Mouse (Mus musculus): Measurements from ENCODE around the gene Nfia. TPM values are rescaled to one million over a fixed set of nuclear protein-coding genes. Genes with fewer than 3 reads are reported as not detected.
A peak's percentile ranks its signal among the peaks of the same experiment; 100 is the strongest.

Nfia gene
- polyA plus RNA-seq, 1 experiment from 2014 or later = 18.7 TPM

GRCm38 (mm10) chr4:97995911-97996712 is 223.6 kb downstream of the Nfia start:
- no peak for DNase-seq (ENCODE audit: low spot score)

- no peak for DNase-seq (ENCODE audit: low spot score)
Measured at GRCm38 (mm10) chr4:97997151-97997817, 224.8 kb downstream of the Nfia start.

- DNase-seq (ENCODE audit: low spot score) = no peak
Measured at GRCm38 (mm10) chr4:98002206-98002605, 229.7 kb downstream of the Nfia start.

- DNase-seq (ENCODE audit: low spot score) = no peak
Measured at GRCm38 (mm10) chr4:98003323-98004107, 231.0 kb downstream of the Nfia start.

GRCm38 (mm10) chr4:98004108-98004625 is 231.6 kb downstream of the Nfia start:
- DNase-seq (ENCODE audit: low spot score) = no peak

GRCm38 (mm10) chr4:98004986-98005385 is 232.5 kb downstream of the Nfia start:
- no peak for DNase-seq (ENCODE audit: low spot score)

GRCm38 (mm10) chr4:98008814-98009368 is 236.4 kb downstream of the Nfia start:
- DNase-seq (ENCODE audit: low spot score) = no peak

- DNase-seq (ENCODE audit: low spot score) = no peak
Measured at GRCm38 (mm10) chr4:98009966-98010365, 237.4 kb downstream of the Nfia start.

- no peak for DNase-seq (ENCODE audit: low spot score)
Measured at GRCm38 (mm10) chr4:98019811-98020210, 247.3 kb downstream of the Nfia start.

- peak; percentile 49 for DNase-seq (ENCODE audit: low spot score)
Measured at GRCm38 (mm10) chr4:98020836-98021235, 248.3 kb downstream of the Nfia start.

- DNase-seq (ENCODE audit: low spot score) = no peak
Measured at GRCm38 (mm10) chr4:98023245-98023792, 250.8 kb downstream of the Nfia start.

GRCm38 (mm10) chr4:98027412-98027811 is 254.9 kb downstream of the Nfia start:
- DNase-seq (ENCODE audit: low spot score) = no peak

GRCm38 (mm10) chr4:98031871-98032270 is 259.3 kb downstream of the Nfia start:
- DNase-seq (ENCODE audit: low spot score) = no peak

GRCm38 (mm10) chr4:98032332-98032731 is 259.8 kb downstream of the Nfia start:
- no peak for DNase-seq (ENCODE audit: low spot score)

- DNase-seq (ENCODE audit: low spot score) = no peak
Measured at GRCm38 (mm10) chr4:98039095-98039494, 266.6 kb downstream of the Nfia start.

GRCm38 (mm10) chr4:98040179-98040578 is 267.6 kb downstream of the Nfia start:
- peak; percentile 80 for DNase-seq (ENCODE audit: low spot score)

GRCm38 (mm10) chr4:98044611-98045010 is 272.1 kb downstream of the Nfia start:
- DNase-seq (ENCODE audit: low spot score) = peak; percentile 10

- no peak for DNase-seq (ENCODE audit: low spot score)
Measured at GRCm38 (mm10) chr4:98047369-98047768, 274.8 kb downstream of the Nfia start.

- no peak for DNase-seq (ENCODE audit: low spot score)
Measured at GRCm38 (mm10) chr4:98049584-98049983, 277.1 kb downstream of the Nfia start.

GRCm38 (mm10) chr4:98050003-98050620 is 277.6 kb downstream of the Nfia start:
- no peak for DNase-seq (ENCODE audit: low spot score)

GRCm38 (mm10) chr4:98050781-98051180 is 278.2 kb downstream of the Nfia start:
- DNase-seq (ENCODE audit: low spot score) = no peak
